Mouse (Mus musculus) heart, embryonic 12.5 days (tissue): ENCODE results near the gene Dcpp1. TPM values are rescaled to one million over a fixed set of nuclear protein-coding genes. Genes with fewer than 3 reads are reported as not detected.

Experiments used
- ATAC-seq: fragments of 200-750 bp; cut with Nextera tagmentation; 2 replicates; pipeline ENCODE4 v1.8.0; 2017; ENCODE audit warnings: moderate TSS enrichment, moderate library complexity; ENCODE audit not compliant: insufficient number of reproducible peaks, low FRiP score
- H3K27ac ChIP-seq: fragments of 300-500 bp; sonication (generic); 2 replicates; pipeline ENCODE4 v1.5.1; 2016; ENCODE audit warnings: mild to moderate bottlenecking, moderate library complexity; ENCODE audit not compliant: poor library complexity, severe bottlenecking
- H3K27me3 ChIP-seq: fragments of 300-500 bp; sonication (generic); replicated peaks from 2 replicates; pipeline ENCODE4 v1.6.1; 2016; ENCODE audit warnings: mild to moderate bottlenecking, moderate library complexity
- H3K36me3 ChIP-seq: fragments of 300-500 bp; sonication (generic); 2 replicates; pipeline ENCODE4 v1.6.1; 2016; ENCODE audit warnings: mild to moderate bottlenecking, moderate library complexity
- H3K4me1 ChIP-seq: fragments of 300-500 bp; sonication (generic); replicated peaks from 2 replicates; pipeline ENCODE4 v1.6.1; 2016; ENCODE audit warnings: mild to moderate bottlenecking
- H3K4me2 ChIP-seq: fragments of 300-500 bp; sonication (generic); 2 replicates; pipeline ENCODE4 v1.6.1; 2016; ENCODE audit warnings: mild to moderate bottlenecking, moderate library complexity
- H3K4me3 ChIP-seq: fragments of 300-500 bp; sonication (generic); 2 replicates; pipeline ENCODE4 v1.5.1; 2016; ENCODE audit warnings: mild to moderate bottlenecking
- H3K9ac ChIP-seq: fragments of 300-500 bp; sonication (generic); 2 replicates; pipeline ENCODE4 v1.6.1; 2016; ENCODE audit warnings: mild to moderate bottlenecking, moderate library complexity
- H3K9me3 ChIP-seq: fragments of 300-500 bp; sonication (generic); replicated peaks from 2 replicates; pipeline ENCODE4 v1.6.1; 2016; ENCODE audit warnings: mild to moderate bottlenecking, moderate library complexity
- WGBS: fragments of 180-500 bp; shearing (Covaris S2); methylation state at CpG from one replicate; pipeline ENCODE4 v1.1.7; 2016; 5-methylcytosine and 5-hydroxymethylcytosine counted together
- polyA plus RNA-seq: library from polyadenylated mRNA; unstranded; fragments of >200 nt; fragmentation: Nextera tagmentation; extraction: Ambion mirVana; gene quantifications from 2 replicates; pipeline ENCODE4 v1.2.1, GENCODE M21; 2016

Dcpp1 gene
- polyA plus RNA-seq, 1 experiment from 2014 or later: not detected

DNA sequence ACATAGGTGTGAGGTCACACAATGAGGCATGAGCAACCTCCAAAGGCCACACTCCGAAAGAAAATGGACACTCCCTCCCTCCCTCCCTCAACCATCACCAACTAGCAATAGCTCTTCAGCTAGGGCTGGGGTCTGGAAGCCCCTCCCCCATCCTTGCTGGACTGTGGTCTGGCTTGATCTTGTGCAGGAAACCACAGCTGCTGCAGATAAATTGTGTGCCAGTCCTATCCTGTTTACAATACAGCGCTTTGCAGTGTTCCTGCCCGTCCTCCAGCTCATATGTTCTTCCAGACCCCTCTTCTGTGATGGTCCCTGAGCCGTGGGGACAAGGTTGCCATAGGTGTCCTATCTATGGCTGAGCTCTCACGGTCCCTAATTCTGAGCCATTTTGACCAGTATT, 50.5 kb downstream of the Dcpp1 start:
- WGBS: 54% methylated on average over 5 of the region's 5 CpGs
- 0 out of 2 replicates have a peak, but pooled peaks cover 4% of the 10 kb centered on the region for H3K9me3 ChIP-seq
- H3K4me1 ChIP-seq: no peaks in the 10 kb centered on the region
- no peak overlapping the region for H3K27ac ChIP-seq
- ATAC-seq: peak; percentile 33; the same call in 1 of the 2 replicates
- no peaks in the 10 kb centered on the region for H3K36me3 ChIP-seq
- H3K4me2 ChIP-seq: no peak overlapping the region
- H3K4me3 ChIP-seq: no peak overlapping the region
- H3K9ac ChIP-seq: no peak overlapping the region
- 0 out of 2 replicates have a peak, but pooled peaks cover 2% of the 10 kb centered on the region for H3K27me3 ChIP-seq

Other genes starting within 250 kb of the Dcpp1 start
- 0.42 and 0.75 TPM in 2 replicates for gene Mmp25, start 235.6 kb upstream of the Dcpp1 start, polyA plus RNA-seq
- 0.36 TPM in 1 of 2 replicates, not detected in the other for gene Bicdl2, start 220.4 kb upstream of the Dcpp1 start, polyA plus RNA-seq
- 334 and 337 TPM in 2 replicates for gene Hcfc1r1, start 207.3 kb upstream of the Dcpp1 start, polyA plus RNA-seq
- gene Thoc6, start 207.0 kb upstream of the Dcpp1 start, polyA plus RNA-seq: 35.8 and 39.1 TPM in 2 replicates
- 117 and 119 TPM in 2 replicates for gene Tnfrsf12a, start 203.4 kb upstream of the Dcpp1 start, polyA plus RNA-seq
- 2.2 and 3.1 TPM in 2 replicates for gene Cldn6, start 201.6 kb upstream of the Dcpp1 start, polyA plus RNA-seq
- not detected in 2 replicates for gene Cldn9, start 196.8 kb upstream of the Dcpp1 start, polyA plus RNA-seq
- gene 1520401A03Rik, start 158.1 kb upstream of the Dcpp1 start, polyA plus RNA-seq: 0.18 TPM in 1 of 2 replicates, not detected in the other
- 32.4 and 32.7 TPM in 2 replicates for gene Pkmyt1, start 154.5 kb upstream of the Dcpp1 start, polyA plus RNA-seq
- 10.3 and 11.2 TPM in 2 replicates for gene Paqr4, start 140.0 kb upstream of the Dcpp1 start, polyA plus RNA-seq
- gene Kremen2, start 135.0 kb upstream of the Dcpp1 start, polyA plus RNA-seq: 0.17 and 0.33 TPM in 2 replicates
- gene Flywch1, start 109.3 kb upstream of the Dcpp1 start, polyA plus RNA-seq: 64.1 and 67.5 TPM in 2 replicates
- 6.9 and 7.3 TPM in 2 replicates for gene Flywch2, start 94.8 kb upstream of the Dcpp1 start, polyA plus RNA-seq
- gene Srrm2, start 90.3 kb upstream of the Dcpp1 start, polyA plus RNA-seq: 399 TPM in 2 replicates
- 878 and 903 TPM in 2 replicates for gene Elob, start 51.7 kb upstream of the Dcpp1 start, polyA plus RNA-seq
- not detected in 2 replicates for gene Prss33, start 44.8 kb upstream of the Dcpp1 start, polyA plus RNA-seq
- gene Prss32, start 37.0 kb upstream of the Dcpp1 start, polyA plus RNA-seq: not detected in 2 replicates
- 0.36 TPM in 1 of 2 replicates, not detected in the other for gene Prss41, start 36.7 kb upstream of the Dcpp1 start, polyA plus RNA-seq
- not detected in 2 replicates for gene Prss21, start 12.8 kb upstream of the Dcpp1 start, polyA plus RNA-seq
- gene Dcpp2, start within 50 bp of the Dcpp1 start, polyA plus RNA-seq: not detected in 2 replicates
- not detected in 2 replicates for gene Dcpp3, start 36.6 kb downstream of the Dcpp1 start, polyA plus RNA-seq
- gene Sbp, start 60.8 kb downstream of the Dcpp1 start, polyA plus RNA-seq: not detected in 2 replicates
- not detected in 2 replicates for gene Sbpl, start 74.4 kb downstream of the Dcpp1 start, polyA plus RNA-seq
- not detected in 2 replicates for gene Prss30, start 99.7 kb downstream of the Dcpp1 start, polyA plus RNA-seq
- 0.29 TPM in 1 of 2 replicates, not detected in the other for gene Prss22, start 117.2 kb downstream of the Dcpp1 start, polyA plus RNA-seq
- gene Prss27, start 157.3 kb downstream of the Dcpp1 start, polyA plus RNA-seq: 0.35 and 0.41 TPM in 2 replicates
- 49.0 and 49.2 TPM in 2 replicates for gene Kctd5, start 192.6 kb downstream of the Dcpp1 start, polyA plus RNA-seq